Mouse (Mus musculus) neutrophil, adult 5-6 weeks (primary cell): ENCODE data around the gene Tuba1b. TPM values are rescaled to one million over a fixed set of nuclear protein-coding genes. Genes with fewer than 3 reads are reported as not detected.
"Not testable (repeated sequence)": the region's sequence is repeated elsewhere in the genome, so short reads cannot be mapped to it uniquely, and the experiment has no call there.

Source experiments
- ATAC-seq: fragments of 151-379, 151-347 bp; 2 replicates; pipeline ENCODE4 v1.8.0; 2017; ENCODE audit warnings: mild to moderate bottlenecking, moderate TSS enrichment; ENCODE audit not compliant: insufficient number of reproducible peaks, poor library complexity, low FRiP score, severe bottlenecking; ENCODE audit errors: extremely low read depth
- total RNA-seq: library from RNA; stranded (forward); fragments of 200-1000 nt; gene quantifications from 2 replicates; pipeline ENCODE4 v1.2.3, GENCODE M21; 2017

Gene Tuba1b
- 88.6 and 108 TPM in 2 replicates for total RNA-seq

GRCm38 (mm10) chr15:98934217-98934839 lies at the start of gene Tuba1b:
Gene Tuba1b (minus strand): TSS chr15:98934565.
- peak; percentile 72 for ATAC-seq

GRCm38 (mm10) chr15:98983431-98984081 lies 49.2 kb upstream of the Tuba1b start:
- ATAC-seq, result no peak

GRCm38 (mm10) chr15:98982100-98982499 lies 47.7 kb upstream of the Tuba1b start:
- no peak for ATAC-seq

GRCm38 (mm10) chr15:98980012-98980614 lies 45.7 kb upstream of the Tuba1b start:
- no peak for ATAC-seq

GRCm38 (mm10) chr15:98978409-98979172 lies 44.2 kb upstream of the Tuba1b start:
- ATAC-seq, result no peak

GRCm38 (mm10) chr15:98977759-98978408 lies 43.5 kb upstream of the Tuba1b start:
- ATAC-seq, result no peak

GRCm38 (mm10) chr15:98976763-98977758 lies 42.7 kb upstream of the Tuba1b start:
- no peak for ATAC-seq

GRCm38 (mm10) chr15:98973015-98973614 lies 38.8 kb upstream of the Tuba1b start:
- 0 out of 2 replicates have a peak, but pooled peaks have one; percentile 39 for ATAC-seq

GRCm38 (mm10) chr15:98971576-98972320 lies 37.4 kb upstream of the Tuba1b start:
- not testable (repeated sequence) for ATAC-seq

- ATAC-seq, result no peak
Observed at GRCm38 (mm10) chr15:98971111-98971510, 36.7 kb upstream of the Tuba1b start.

GRCm38 (mm10) chr15:98969372-98970101 lies 35.2 kb upstream of the Tuba1b start:
- no peak for ATAC-seq

- no peak for ATAC-seq
Observed at GRCm38 (mm10) chr15:98968701-98969371, 34.5 kb upstream of the Tuba1b start.

GRCm38 (mm10) chr15:98959531-98959930 lies 25.2 kb upstream of the Tuba1b start:
- ATAC-seq, result no peak

- ATAC-seq, result no peak
Observed at GRCm38 (mm10) chr15:98958901-98959420, 24.6 kb upstream of the Tuba1b start.

GRCm38 (mm10) chr15:98957475-98957874 lies 23.1 kb upstream of the Tuba1b start:
- ATAC-seq, result no peak

GRCm38 (mm10) chr15:98956000-98956399 lies 21.6 kb upstream of the Tuba1b start:
- no peak for ATAC-seq
